Mouse (Mus musculus) CH12.LX (cell line): Measurements from ENCODE around the gene Uggt1.

Source experiments
- BHLHE40 ChIP-seq: IDR thresholded peaks from 2 replicates; pipeline ENCODE4 v1.6.1; 2011; ENCODE audit warnings: mild to moderate bottlenecking, low read depth, low read length, improper control_type of control experiment
- CHD1 ChIP-seq: IDR thresholded peaks from 2 replicates; pipeline ENCODE4 v1.6.1; 2012; ENCODE audit warnings: low read depth, low read length, improper control_type of control experiment, inconsistent platforms
- CTCF ChIP-seq, 2 experiments: IDR thresholded peaks in 1 of 2; conservative IDR thresholded peaks in 1 of 2; 2 replicates each; pipeline ENCODE4 v1.5.1; 2011 to 2012; ENCODE audit warnings: low read depth in 2 of 2, low read length in 2 of 2, improper control_type of control experiment in 1 of 2, inconsistent platforms in 1 of 2, mild to moderate bottlenecking in 1 of 2, moderate library complexity in 1 of 2
- EP300 ChIP-seq: IDR thresholded peaks from 2 replicates; pipeline ENCODE4 v1.6.1; 2011; ENCODE audit warnings: low read length, improper control_type of control experiment
- MAX ChIP-seq: IDR thresholded peaks from 2 replicates; pipeline ENCODE4 v1.6.1; 2011; ENCODE audit warnings: low read length, improper control_type of control experiment
- MEF2A ChIP-seq: IDR thresholded peaks from 2 replicates; pipeline ENCODE4 v1.6.1; 2014; ENCODE audit warnings: low read depth, mild to moderate bottlenecking, inconsistent platforms, low read length, improper control_type of control experiment, borderline replicate concordance
- MXI1 ChIP-seq: IDR thresholded peaks from 2 replicates; pipeline ENCODE4 v1.6.1; 2011; ENCODE audit warnings: mild to moderate bottlenecking, low read depth, low read length, improper control_type of control experiment
- NRF1 ChIP-seq: IDR thresholded peaks from 2 replicates; pipeline ENCODE4 v1.6.1; 2014; ENCODE audit warnings: low read depth, mild to moderate bottlenecking, inconsistent platforms, low read length, improper control_type of control experiment, moderate library complexity
- POLR2A ChIP-seq: IDR thresholded peaks from 2 replicates; pipeline ENCODE4 v1.6.1; 2011; ENCODE audit warnings: low read depth, mild to moderate bottlenecking, improper control_type of control experiment, low read length
- POLR2AphosphoS2 ChIP-seq: IDR thresholded peaks from 2 replicates; pipeline ENCODE4 v1.6.1; 2011; ENCODE audit warnings: low read depth, low read length, improper control_type of control experiment
- TBP ChIP-seq: conservative IDR thresholded peaks from 2 replicates; pipeline ENCODE4 v1.6.1; 2011; ENCODE audit warnings: low read depth, low read length, improper control_type of control experiment
- TCF12 ChIP-seq: IDR thresholded peaks from 2 replicates; pipeline ENCODE4 v1.6.1; 2014; ENCODE audit warnings: low read depth, mild to moderate bottlenecking, inconsistent platforms, low read length, improper control_type of control experiment
- UBTF ChIP-seq: IDR thresholded peaks from 2 replicates; pipeline ENCODE4 v1.6.1; 2012; ENCODE audit warnings: low read depth, mild to moderate bottlenecking, inconsistent platforms, low read length, improper control_type of control experiment, moderate library complexity
- USF1 ChIP-seq: IDR thresholded peaks from 2 replicates; pipeline ENCODE4 v1.6.1; 2014; ENCODE audit warnings: low read depth, mild to moderate bottlenecking, inconsistent platforms, low read length, improper control_type of control experiment

GRCm38 (mm10) chr1:36275635-36276389, 31.3 kb upstream of the Uggt1 start:
- TF ChIP-seq CTCF (conservative IDR thresholded peaks at IDR 0.05 in 1 of 2, IDR thresholded peaks at IDR 0.05 in 1 of 2; ENCODE audit: low read depth in 2 of 2, low read length in 2 of 2) (no peak), MEF2A (no peak), POLR2A (no peak), POLR2AphosphoS2 (no peak), EP300 (no peak), NRF1 (no peak), USF1 (no peak), TBP (no peak), UBTF (no peak), CHD1 (no peak), BHLHE40 (no peak), TCF12 (no peak), MXI1 (no peak), MAX (no peak)
